Comparison of ENCODE assay signal across 11 mouse cellular contexts in the genomic region with DNA sequence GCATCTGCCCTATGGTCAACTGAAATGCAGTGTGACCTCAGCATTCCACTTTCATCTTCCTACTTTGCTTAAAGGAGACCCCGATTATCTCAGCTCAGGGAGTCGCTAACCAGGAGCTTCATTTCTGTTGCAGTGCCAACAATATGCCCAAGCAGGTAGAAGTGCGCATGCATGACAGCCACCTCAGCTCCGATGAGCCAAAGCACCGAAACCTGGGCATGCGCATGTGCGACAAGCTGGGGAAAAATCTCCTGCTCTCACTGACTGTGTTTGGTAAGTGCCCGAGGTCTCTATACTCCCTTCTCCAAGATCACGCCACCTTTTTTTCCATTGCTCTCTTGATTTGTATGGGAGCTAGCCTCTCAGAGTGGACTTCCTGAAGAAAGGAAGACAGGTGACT.
"Had no signal": no experiment of that assay in that cellular context is flagged by ENCODE, and none has a peak within 500 bp of the region (broad histone marks: within the 10 kb centered on the region; RNA-seq: fewer than 3 reads in every experiment).

No protein-coding gene starts in this region.

- DNase-seq: kidney, postnatal 25 days; layer of hippocampus, adult 9-11 months; layer of hippocampus, postnatal 36 days; liver, embryonic 13.5 days; retina, postnatal 1 day; right cerebral cortex, postnatal 25 days; spleen, adult 18-20 months; thymus, adult 18-20 months; thymus, postnatal 4 days had no signal

- ATAC-seq: midbrain, embryonic 13.5 days; midbrain, embryonic 16.5 days had no signal
